Mouse (Mus musculus) kidney, postnatal 4 days (tissue): ENCODE data around the gene Pex14.
"Not testable (repeated sequence)": the region's sequence is repeated elsewhere in the genome, so short reads cannot be mapped to it uniquely, and the experiment has no call there.

ENCODE experiments used
- DNase-seq, 2 experiments: peaks; one replicate each; pipeline ENCODE4 v3.0.0; 2021; ENCODE audit warnings: mixed read lengths in 2 of 2

Pex14 gene

GRCm38 (mm10) chr4:149101456-149101855, 1.8 kb upstream of the Pex14 start:
- no peak for DNase-seq

- not testable (repeated sequence) for DNase-seq
Measured at GRCm38 (mm10) chr4:149100449-149100848, 773 bp upstream of the Pex14 start.

GRCm38 (mm10) chr4:149098571-149098970, 1.1 kb downstream of the Pex14 start:
- no peak for DNase-seq

GRCm38 (mm10) chr4:149097956-149098355, 1.7 kb downstream of the Pex14 start:
- DNase-seq: no peak

- DNase-seq: no peak
Measured at GRCm38 (mm10) chr4:149091364-149091763, 8.3 kb downstream of the Pex14 start.

- DNase-seq: no peak
Measured at GRCm38 (mm10) chr4:149085381-149085780, 14.3 kb downstream of the Pex14 start.

- DNase-seq: peak; percentile 81 to 88
Measured at GRCm38 (mm10) chr4:149081528-149081927, 18.1 kb downstream of the Pex14 start.

GRCm38 (mm10) chr4:149080111-149080510, 19.6 kb downstream of the Pex14 start:
- DNase-seq: no peak

- DNase-seq: no peak
Measured at GRCm38 (mm10) chr4:149079629-149080028, 20.0 kb downstream of the Pex14 start.

- DNase-seq: no peak
Measured at GRCm38 (mm10) chr4:149078261-149078660, 21.4 kb downstream of the Pex14 start.

GRCm38 (mm10) chr4:149075871-149076575, 23.7 kb downstream of the Pex14 start:
- DNase-seq: peak; percentile 83 to 89

- DNase-seq: no peak
Measured at GRCm38 (mm10) chr4:149075073-149075472, 24.6 kb downstream of the Pex14 start.

- peak in 1 of 2 experiments; percentile 56 for DNase-seq
Measured at GRCm38 (mm10) chr4:149066672-149067551, 32.8 kb downstream of the Pex14 start.

GRCm38 (mm10) chr4:149064061-149064854, 35.4 kb downstream of the Pex14 start:
- no peak for DNase-seq

- no peak for DNase-seq
Measured at GRCm38 (mm10) chr4:149062406-149063318, 37.0 kb downstream of the Pex14 start.

- no peak for DNase-seq
Measured at GRCm38 (mm10) chr4:149061432-149061718, 38.3 kb downstream of the Pex14 start.

GRCm38 (mm10) chr4:149060621-149061431, 38.9 kb downstream of the Pex14 start:
- no peak for DNase-seq

- DNase-seq: no peak
Measured at GRCm38 (mm10) chr4:149059713-149060112, 40.0 kb downstream of the Pex14 start.

GRCm38 (mm10) chr4:149058298-149058697, 41.4 kb downstream of the Pex14 start:
- DNase-seq: no peak

GRCm38 (mm10) chr4:149057470-149057869, 42.2 kb downstream of the Pex14 start:
- no peak for DNase-seq

- DNase-seq: no peak
Measured at GRCm38 (mm10) chr4:149056957-149057356, 42.7 kb downstream of the Pex14 start.
